Mouse (Mus musculus): ENCODE data around the gene Mgat2. TPM values are rescaled to one million over a fixed set of nuclear protein-coding genes. Genes with fewer than 3 reads are reported as not detected.

Gene Mgat2
- polyA plus RNA-seq, 1 experiment from 2014 or later, result 61.4 TPM

DNA sequence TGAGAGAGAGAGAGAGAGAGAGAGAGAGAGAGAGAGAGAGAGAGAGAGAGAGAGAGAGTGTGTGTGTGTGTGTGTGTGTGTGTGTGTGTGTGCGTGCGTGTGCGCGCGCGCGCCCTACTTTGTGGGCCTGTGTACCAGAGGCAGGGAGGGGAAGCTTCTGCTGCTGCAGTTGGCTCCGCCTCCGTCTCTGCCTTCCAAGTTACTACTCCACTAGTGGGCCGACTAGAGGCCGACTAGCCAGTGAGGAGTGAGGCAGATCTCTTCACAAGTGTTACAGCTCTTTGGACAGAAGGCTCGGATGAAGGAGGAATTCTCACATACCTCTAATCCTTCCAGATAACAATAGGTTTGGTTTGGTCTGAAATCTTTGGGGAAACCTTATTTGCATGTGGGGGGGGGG is 4.6 kb upstream of the Mgat2 start:
- no peak for TF ChIP-seq CTCF (IDR thresholded peaks at IDR 0.05; ENCODE audit: low read depth)
- no peak overlapping the region for H3K27ac ChIP-seq (ENCODE audit: low read depth)
- peaks cover 37% of the 10 kb centered on the region for H3K36me3 ChIP-seq (ENCODE audit: insufficient read depth)
- ATAC-seq (ENCODE audit: insufficient read depth) (no peak), DNase-seq (no peak)
- no peak overlapping the region for H3K4me3 ChIP-seq (ENCODE audit: low read depth, low read length)
- H3K27me3 ChIP-seq (ENCODE audit: insufficient read depth, low read length), result no peaks in the 10 kb centered on the region
- no peaks in the 10 kb centered on the region for H3K9me3 ChIP-seq (ENCODE audit: low read depth, low read length)
- no peak overlapping the region for H3K4me2 ChIP-seq
- H3K9ac ChIP-seq, result no peak overlapping the region
- no peaks in the 10 kb centered on the region for H3K4me1 ChIP-seq (ENCODE audit: insufficient read depth)
- WGBS, result 56% methylated on average over 12 of the region's 12 CpGs

DNA sequence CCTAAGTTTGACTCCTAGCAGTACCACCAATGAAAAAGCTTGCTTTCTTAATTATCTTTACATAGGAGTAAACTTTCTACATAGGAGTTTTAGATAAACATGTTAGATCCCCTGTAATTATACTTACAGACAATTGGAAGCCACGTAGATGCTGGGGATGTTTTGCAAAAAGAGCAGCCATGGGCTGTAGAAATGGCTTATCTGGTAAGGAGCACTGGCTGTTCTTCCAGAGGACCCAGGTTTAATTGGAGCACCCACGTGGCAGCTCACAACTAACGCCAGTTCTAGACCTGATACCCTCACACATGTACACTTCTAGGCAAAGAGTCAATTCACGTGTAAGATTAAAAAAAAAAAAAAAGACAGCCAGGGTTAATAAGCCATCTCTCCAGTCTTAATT is 2.2 kb upstream of the Mgat2 start:
- WGBS, result 87% methylated on average over 4 of the region's 4 CpGs
- no peak overlapping the region for H3K27ac ChIP-seq (ENCODE audit: low read depth)
- no peak overlapping the region for H3K9ac ChIP-seq
- peaks cover 19% of the 10 kb centered on the region for H3K36me3 ChIP-seq (ENCODE audit: insufficient read depth)
- no peaks in the 10 kb centered on the region for H3K27me3 ChIP-seq (ENCODE audit: insufficient read depth, low read length)
- H3K4me1 ChIP-seq (ENCODE audit: insufficient read depth), result peaks cover 5% of the 10 kb centered on the region
- ATAC-seq (ENCODE audit: insufficient read depth) (no peak), DNase-seq (no peak)
- H3K4me2 ChIP-seq, result no peak overlapping the region
- no peak overlapping the region for H3K4me3 ChIP-seq (ENCODE audit: low read depth, low read length)
- no peaks in the 10 kb centered on the region for H3K9me3 ChIP-seq (ENCODE audit: low read depth, low read length)
- TF ChIP-seq CTCF (IDR thresholded peaks at IDR 0.05; ENCODE audit: low read depth), result no peak

DNA sequence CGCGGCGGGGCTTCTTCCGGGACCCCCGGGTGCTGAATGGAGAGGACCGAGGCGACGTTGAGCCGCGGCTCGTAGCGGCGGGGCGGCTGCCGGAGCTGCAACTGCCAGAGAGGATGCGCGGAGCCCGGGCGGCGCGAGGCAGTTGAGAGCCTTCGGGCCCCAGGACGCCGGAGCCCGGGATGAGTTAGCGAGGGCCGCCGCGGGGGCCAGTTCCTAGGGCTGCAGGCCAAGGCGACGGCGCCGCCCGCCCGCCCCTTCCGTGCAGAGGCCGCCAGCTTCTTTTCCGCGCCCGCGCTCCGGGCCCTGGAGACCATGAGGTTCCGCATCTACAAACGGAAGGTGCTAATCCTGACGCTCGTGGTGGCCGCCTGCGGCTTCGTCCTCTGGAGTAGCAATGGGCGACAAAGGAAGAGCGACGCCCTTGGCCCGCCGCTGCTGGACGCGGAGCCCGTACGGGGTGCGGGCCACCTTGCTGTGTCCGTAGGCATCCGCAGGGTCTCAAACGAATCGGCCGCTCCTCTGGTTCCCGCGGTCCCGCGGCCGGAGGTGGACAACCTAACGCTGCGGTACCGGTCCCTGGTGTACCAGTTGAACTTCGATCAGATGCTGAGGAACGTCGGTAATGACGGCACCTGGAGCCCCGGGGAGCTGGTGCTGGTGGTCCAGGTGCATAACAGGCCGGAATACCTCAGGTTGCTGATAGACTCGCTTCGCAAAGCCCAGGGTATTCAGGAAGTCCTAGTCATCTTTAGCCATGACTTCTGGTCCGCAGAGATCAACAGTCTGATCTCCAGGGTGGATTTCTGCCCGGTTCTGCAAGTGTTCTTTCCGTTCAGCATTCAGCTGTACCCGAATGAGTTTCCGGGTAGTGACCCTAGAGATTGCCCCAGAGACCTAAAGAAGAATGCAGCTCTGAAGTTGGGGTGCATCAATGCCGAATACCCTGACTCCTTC is 662 bp downstream of the Mgat2 start:
- 1% methylated on average over 82 of the region's 86 CpGs for WGBS
- Histone ChIP-seq H3K27me3 (ENCODE audit: insufficient read depth, low read length) (no peaks in the 10 kb centered on the region), H3K9ac (peak overlapping the region; percentile 88), H3K27ac (ENCODE audit: low read depth) (peak overlapping the region; percentile 85), H3K4me2 (peak overlapping the region; percentile 94), H3K36me3 (ENCODE audit: insufficient read depth) (peaks cover 37% of the 10 kb centered on the region), H3K4me3 (ENCODE audit: low read depth, low read length) (peak overlapping the region; percentile 83), H3K9me3 (ENCODE audit: low read depth, low read length) (no peaks in the 10 kb centered on the region), H3K4me1 (ENCODE audit: insufficient read depth) (peaks cover 8% of the 10 kb centered on the region)
- TF ChIP-seq CTCF (IDR thresholded peaks at IDR 0.05; ENCODE audit: low read depth), result no peak
- ATAC-seq (ENCODE audit: insufficient read depth) (peak; percentile 72), DNase-seq (peak; percentile 64)

DNA sequence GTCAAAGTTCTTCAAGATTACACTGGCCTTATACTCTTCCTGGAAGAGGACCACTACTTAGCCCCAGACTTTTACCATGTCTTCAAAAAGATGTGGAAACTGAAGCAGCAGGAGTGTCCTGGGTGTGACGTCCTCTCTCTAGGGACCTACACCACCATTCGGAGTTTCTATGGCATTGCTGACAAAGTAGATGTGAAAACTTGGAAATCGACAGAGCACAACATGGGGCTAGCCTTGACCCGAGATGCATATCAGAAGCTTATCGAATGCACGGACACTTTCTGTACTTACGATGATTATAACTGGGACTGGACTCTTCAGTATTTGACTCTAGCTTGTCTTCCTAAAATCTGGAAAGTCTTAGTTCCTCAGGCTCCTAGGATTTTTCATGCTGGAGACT is 1.4 kb downstream of the Mgat2 start:
- TF ChIP-seq CTCF (IDR thresholded peaks at IDR 0.05; ENCODE audit: low read depth), result no peak
- peaks cover 42% of the 10 kb centered on the region for H3K36me3 ChIP-seq (ENCODE audit: insufficient read depth)
- H3K9ac ChIP-seq, result peak overlapping the region; percentile 88
- DNase-seq, result no peak
- H3K27ac ChIP-seq (ENCODE audit: low read depth), result no peak overlapping the region
- peak overlapping the region; percentile 94 for H3K4me2 ChIP-seq
- ATAC-seq (ENCODE audit: insufficient read depth), result no peak
- H3K9me3 ChIP-seq (ENCODE audit: low read depth, low read length), result no peaks in the 10 kb centered on the region
- peaks cover 8% of the 10 kb centered on the region for H3K4me1 ChIP-seq (ENCODE audit: insufficient read depth)
- WGBS, result 76% methylated on average over 7 of the region's 7 CpGs
- no peaks in the 10 kb centered on the region for H3K27me3 ChIP-seq (ENCODE audit: insufficient read depth, low read length)
- H3K4me3 ChIP-seq (ENCODE audit: low read depth, low read length), result peak overlapping the region; percentile 83

DNA sequence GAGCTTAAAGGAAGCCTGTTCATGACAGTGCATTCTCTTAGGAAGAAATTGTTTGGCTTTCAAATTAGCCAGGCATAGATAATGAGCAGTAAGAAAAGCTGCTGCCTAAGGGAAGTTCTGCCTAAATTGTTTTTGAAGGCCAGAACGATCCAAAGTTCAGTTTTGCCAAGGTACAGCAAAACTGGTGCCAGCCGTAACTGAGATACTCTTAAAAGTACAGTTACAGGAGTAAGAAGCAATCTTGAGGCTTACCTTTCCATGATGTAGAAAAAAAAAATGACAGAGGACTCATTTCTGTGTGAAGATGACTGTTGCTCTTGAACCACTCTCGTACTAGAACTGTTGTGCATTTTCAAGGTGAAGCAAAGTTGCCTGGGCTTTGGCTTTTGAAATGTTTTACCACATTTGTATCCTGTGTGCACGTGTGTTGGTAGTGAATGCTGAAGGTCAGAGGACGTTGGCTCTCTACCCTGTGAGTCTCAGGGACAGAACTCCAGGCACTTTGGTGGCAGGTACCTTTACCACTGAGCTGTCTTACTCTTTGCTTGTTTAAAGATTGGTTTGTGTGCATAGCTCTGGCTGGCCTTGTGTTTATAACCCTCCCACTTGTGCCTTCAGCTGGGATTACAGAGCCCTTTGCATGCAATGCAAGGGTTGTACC is 3.0 kb downstream of the Mgat2 start:
- Histone ChIP-seq H3K4me1 (ENCODE audit: insufficient read depth) (peaks cover 8% of the 10 kb centered on the region), H3K9me3 (ENCODE audit: low read depth, low read length) (no peaks in the 10 kb centered on the region), H3K4me2 (peak overlapping the region; percentile 27; the same call in 1 of the 2 replicates), H3K9ac (peak overlapping the region; percentile 4; the same call in 1 of the 2 replicates), H3K27me3 (ENCODE audit: insufficient read depth, low read length) (no peaks in the 10 kb centered on the region), H3K36me3 (ENCODE audit: insufficient read depth) (peaks cover 50% of the 10 kb centered on the region), H3K27ac (ENCODE audit: low read depth) (no peak overlapping the region), H3K4me3 (ENCODE audit: low read depth, low read length) (no peak overlapping the region)
- TF ChIP-seq CTCF (IDR thresholded peaks at IDR 0.05; ENCODE audit: low read depth), result no peak
- DNase-seq, result no peak
- 60% methylated on average over 5 of the region's 5 CpGs for WGBS
- ATAC-seq (ENCODE audit: insufficient read depth), result no peak

DNA sequence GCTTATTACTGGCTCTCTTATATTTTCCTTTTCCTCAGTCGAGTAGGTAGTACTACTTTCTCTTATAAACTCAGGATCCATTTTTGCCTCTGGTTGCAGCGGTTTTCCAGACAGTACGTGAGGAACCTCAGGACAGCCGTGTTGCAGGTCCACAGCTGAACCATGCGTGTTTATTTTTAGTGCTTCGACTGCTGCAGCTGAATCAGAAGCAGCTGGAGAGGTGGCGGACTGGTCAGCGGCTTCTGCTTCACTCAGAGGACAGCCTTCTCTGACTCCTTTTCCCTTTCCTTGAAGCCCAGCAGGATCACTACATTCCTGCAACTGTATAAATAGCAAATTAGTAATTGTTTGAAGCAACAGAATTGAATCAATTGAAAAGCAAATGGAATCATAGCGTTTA is 6.1 kb downstream of the Mgat2 start:
- Histone ChIP-seq H3K27ac (ENCODE audit: low read depth) (no peak overlapping the region), H3K4me3 (ENCODE audit: low read depth, low read length) (no peak overlapping the region), H3K9me3 (ENCODE audit: low read depth, low read length) (no peaks in the 10 kb centered on the region), H3K4me1 (ENCODE audit: insufficient read depth) (peaks cover 6% of the 10 kb centered on the region), H3K9ac (no peak overlapping the region), H3K4me2 (no peak overlapping the region), H3K36me3 (ENCODE audit: insufficient read depth) (peaks cover 50% of the 10 kb centered on the region), H3K27me3 (ENCODE audit: insufficient read depth, low read length) (no peaks in the 10 kb centered on the region)
- no peak for TF ChIP-seq CTCF (IDR thresholded peaks at IDR 0.05; ENCODE audit: low read depth)
- DNase-seq, result no peak
- no peak for ATAC-seq (ENCODE audit: insufficient read depth)
- WGBS, result 79% methylated on average over 9 of the region's 9 CpGs

DNA sequence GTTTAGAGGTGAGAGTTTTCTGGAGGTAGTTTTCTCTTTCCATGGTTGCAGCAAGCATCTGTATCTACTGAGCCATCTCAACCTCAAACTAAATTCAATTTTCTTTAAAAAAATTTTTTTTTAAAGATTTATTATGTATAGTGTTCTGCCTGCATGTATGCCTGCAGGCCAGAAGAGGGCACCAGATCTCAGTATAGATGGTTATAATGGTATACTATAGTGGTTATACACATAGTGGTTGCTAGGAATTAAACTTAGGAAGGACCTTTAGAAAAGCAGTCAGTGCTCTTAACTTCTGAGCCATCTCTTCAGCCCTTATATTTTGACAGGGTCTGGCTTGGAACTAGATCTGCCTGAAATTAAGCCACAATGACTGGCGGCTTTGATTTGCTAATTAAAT is 6.6 kb downstream of the Mgat2 start:
- H3K4me2 ChIP-seq, result no peak overlapping the region
- DNase-seq (peak; percentile 22), ATAC-seq (ENCODE audit: insufficient read depth) (no peak)
- H3K4me3 ChIP-seq (ENCODE audit: low read depth, low read length), result no peak overlapping the region
- WGBS, result 91% methylated on average over 1 of the region's 1 CpGs
- TF ChIP-seq CTCF (IDR thresholded peaks at IDR 0.05; ENCODE audit: low read depth), result peak; percentile 37
- H3K9ac ChIP-seq, result no peak overlapping the region
- H3K36me3 ChIP-seq (ENCODE audit: insufficient read depth), result peaks cover 50% of the 10 kb centered on the region
- no peaks in the 10 kb centered on the region for H3K9me3 ChIP-seq (ENCODE audit: low read depth, low read length)
- H3K27me3 ChIP-seq (ENCODE audit: insufficient read depth, low read length), result no peaks in the 10 kb centered on the region
- no peak overlapping the region for H3K27ac ChIP-seq (ENCODE audit: low read depth)
- H3K4me1 ChIP-seq (ENCODE audit: insufficient read depth), result 0 out of 2 replicates have a peak, but pooled peaks cover 2% of the 10 kb centered on the region

Measured in lung, embryonic 14.5 days (tissue).